Mouse (Mus musculus) testis, adult 2 months (tissue): ENCODE results near the gene Add3.

ENCODE experiments used
- CTCF ChIP-seq: fragments of 200-500 bp; IDR thresholded peaks from 2 replicates; pipeline ENCODE4 v1.5.1; 2012; ENCODE audit warnings: low read depth, mild to moderate bottlenecking, inconsistent platforms, low read length, moderate library complexity; ENCODE audit not compliant: control insufficient read depth, insufficient read depth, insufficient replicate concordance
- POLR2A ChIP-seq: fragments of 200-500 bp; IDR thresholded peaks from 2 replicates; pipeline ENCODE4 v1.6.1; 2012; ENCODE audit warnings: low read depth, mild to moderate bottlenecking, inconsistent platforms, low read length, moderate library complexity; ENCODE audit not compliant: control insufficient read depth

GRCm38 (mm10) chr19:53176518-53176917 lies 36.3 kb downstream of the Add3 start:
- TF ChIP-seq POLR2A (no peak), CTCF (no peak)
